Mouse (Mus musculus) B cell, adult 2 months (primary cell): Measurements from ENCODE around the gene Tspan33.
"Not testable (repeated sequence)": the region's sequence is repeated elsewhere in the genome, so short reads cannot be mapped to it uniquely, and the experiment has no call there.

ENCODE experiments used
- DNase-seq, 2 experiments: peaks; one replicate each; pipeline ENCODE4 v3.0.0; 2022

Gene Tspan33

DNA sequence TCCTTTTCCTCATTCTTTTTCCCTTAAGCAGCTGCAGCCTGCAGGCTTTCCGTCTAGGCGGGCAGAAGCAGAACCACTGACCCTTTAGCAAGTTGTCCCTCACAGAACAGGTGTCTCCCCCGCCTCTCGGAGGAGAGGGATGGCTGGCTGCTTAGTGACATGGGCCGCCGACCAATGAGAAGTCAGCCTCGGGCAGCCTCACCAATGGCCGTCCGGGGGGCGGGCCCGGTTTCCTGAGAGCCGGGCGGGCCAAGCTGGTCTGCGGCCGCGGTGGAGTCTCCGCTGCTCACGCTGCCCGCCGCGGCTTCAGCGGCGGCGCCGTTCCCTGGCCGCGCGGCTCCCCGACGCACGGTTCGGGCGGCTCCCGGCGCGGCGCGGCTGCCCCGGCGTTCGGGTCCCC lies at the start of gene Tspan33:
Tspan33 (plus strand) TSS at position 270 of the 400 bp plus-strand sequence.
- peak; percentile 79 to 81 for DNase-seq

DNA sequence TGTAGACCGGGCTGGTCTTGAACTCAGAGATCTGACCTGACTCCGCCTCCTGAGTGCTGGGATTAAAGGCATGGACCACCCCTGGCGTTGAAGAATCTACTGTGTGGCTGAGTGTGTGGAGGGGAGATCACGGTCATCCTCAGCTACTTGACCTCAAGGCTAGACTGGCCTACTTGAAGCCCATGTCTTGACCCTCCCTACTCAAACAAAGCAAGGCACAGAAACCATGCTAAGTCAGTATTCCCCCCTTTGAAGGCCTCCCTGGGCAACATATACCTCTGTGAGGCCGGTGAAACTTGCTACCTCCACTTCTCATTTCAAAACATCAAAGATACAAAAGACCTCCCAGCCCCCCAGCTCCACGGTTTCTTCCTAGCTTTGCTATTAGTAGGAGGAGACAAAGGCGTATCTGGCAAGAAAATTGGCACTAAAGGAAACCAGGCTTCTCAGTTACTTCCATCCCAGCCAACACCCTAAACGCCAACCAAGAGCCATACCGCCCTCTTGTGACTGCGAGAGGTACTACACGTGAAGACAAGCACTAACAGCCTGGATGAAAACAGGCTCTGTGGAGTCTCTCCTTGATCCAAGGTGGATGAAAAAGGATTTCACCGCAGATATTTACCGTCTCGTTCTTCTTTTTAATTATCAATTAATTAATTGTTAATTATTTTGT lies 44.4 kb upstream of the Tspan33 start:
- peak; percentile 89 to 90 for DNase-seq

DNA sequence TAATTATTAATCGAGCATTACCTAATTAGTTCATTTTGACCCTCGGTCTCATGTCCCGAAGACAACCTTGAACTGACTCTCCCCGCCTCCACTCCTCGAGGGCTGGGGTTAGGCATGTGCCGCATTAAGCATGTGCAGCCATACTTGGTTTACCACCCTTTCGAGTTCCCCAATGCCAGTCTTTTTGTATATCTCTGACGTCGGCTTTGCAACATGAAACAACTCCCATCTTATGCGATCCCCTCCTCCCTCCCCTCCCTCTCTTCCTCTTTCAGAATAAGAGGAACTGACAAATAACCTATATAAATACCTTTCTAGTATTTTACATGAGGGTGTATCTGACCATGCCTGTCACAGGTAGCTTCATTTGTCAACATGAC lies 43.9 kb upstream of the Tspan33 start:
- peak; percentile 32 to 37 for DNase-seq

DNA sequence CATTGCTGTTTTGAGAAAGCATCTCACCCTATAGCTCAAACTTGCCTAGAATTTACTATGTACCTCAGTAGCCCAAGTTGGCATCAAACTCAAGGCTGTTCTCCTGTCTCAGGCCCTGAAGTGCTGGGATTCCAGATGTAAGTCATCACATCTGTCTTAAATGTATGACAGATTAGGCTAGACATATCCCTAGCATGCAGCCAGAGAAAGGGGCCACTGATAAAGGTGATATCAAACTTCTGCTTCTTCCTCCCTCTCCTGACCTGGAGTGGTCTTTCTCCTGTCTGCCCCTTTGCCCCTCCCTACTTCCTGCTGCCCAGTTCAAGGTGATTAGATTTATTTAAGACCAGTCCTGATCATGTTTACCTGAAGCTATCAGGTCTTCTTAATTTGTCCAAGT lies 40.8 kb upstream of the Tspan33 start:
- no peak for DNase-seq

DNA sequence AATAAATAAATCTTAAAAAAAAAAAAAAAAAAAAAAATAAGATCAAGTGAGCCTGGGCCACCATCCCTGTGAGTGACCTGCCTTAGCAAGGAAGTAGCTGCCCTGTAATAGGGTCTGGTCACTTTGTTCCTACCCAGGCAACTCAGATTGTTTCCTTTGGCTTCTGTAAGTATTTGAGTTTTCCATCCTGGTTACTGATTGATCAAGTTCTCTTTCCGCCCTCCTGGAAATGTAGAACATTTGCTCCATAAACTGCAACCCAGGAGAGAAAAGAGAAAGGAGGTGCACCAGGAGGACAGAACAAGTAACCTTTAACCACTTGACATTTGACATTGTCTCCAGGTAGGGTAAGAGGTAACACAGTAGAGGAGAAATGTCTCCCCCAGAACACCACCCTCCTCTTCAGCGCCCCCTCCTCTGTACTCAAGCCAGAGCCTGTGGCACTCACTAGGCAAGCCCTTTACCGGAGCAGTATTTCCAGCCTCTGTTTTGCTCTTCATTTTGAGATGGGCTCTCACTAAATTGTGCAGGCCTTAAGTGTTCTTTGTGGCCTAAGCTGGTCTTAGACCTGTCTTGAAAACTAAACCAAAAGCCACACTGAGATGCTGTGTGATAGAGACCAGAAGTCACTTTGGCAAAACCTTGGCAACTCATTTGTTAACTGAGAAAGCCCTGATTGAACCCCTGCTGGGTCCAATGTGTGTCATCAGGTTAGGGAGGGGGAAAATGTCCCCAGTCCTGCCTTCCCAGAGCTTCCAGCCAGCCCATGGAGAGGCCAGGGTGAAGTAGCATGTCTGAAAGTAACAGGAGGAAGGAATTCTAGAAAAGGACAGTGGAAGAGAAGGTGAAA lies 35.2 kb upstream of the Tspan33 start:
- DNase-seq, result no peak

DNA sequence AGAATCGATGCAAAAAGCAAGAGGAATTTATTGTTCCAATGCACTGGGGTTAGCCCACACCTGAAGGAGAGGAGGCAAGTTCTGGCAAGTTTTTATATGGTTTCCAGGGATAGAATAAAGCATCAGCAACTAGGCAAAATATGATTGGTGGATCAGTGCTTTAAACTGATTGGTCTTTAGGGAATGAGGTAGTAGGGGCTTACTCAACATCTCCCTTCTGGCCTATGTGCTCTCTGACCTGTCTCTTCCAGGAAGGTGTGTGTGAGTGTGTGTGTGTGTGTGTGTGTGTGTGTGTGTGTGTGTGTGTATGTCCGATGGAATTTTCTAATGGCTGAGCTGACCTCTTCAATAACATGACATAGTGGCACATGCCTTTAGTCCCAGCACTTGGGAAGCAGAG lies 34.1 kb upstream of the Tspan33 start:
- DNase-seq, result no peak

DNA sequence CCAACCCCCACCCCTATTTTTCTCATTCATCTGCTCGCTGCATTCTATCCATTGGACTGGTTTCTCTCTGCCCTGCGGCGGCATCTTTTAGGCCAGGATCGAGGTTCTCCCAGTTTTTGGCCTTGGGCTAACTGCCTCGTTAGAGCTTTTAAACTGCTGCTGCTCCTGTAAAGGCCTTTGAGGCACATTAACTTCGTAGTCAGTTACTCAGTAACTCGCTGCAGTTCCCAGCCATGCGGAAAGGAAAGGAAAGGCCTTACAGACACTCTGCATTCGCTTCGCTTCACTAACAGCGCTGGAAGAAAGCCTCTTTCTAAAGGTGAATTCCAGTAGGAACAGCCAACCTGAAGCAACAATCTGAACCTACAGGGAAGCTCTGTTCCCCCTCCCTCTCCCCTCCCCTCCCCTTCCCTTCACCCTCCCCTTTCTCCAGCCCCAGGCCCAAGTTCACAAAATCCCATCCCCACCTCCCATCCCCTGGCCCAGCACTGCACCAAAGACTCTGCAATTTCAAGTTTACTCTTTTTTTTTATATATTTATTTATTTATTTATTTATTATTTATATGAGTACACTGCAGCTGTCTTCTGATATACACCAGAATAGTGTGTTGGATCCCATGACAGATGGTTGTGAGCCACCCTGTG lies 33.2 kb upstream of the Tspan33 start:
- DNase-seq, result no peak

DNA sequence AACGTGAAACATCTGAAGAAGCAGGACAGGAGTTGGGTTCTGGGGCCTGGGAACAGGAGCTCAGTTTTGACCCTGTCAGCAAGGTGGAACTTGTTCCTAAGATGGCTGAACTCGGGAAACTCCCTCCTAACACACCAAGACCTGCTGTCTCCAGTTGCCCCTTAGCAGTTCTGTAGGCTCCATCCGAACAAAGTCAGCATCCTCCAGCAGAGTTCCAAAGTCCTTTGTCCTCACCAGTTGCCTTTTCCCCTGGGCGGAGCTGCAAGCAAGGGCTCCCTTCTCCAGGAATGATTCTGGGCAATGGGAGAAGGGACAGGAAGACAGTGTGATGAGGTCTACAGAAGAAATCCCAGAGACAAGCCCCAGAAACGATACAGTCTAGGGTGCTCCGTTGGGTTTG lies 26.8 kb upstream of the Tspan33 start:
- DNase-seq, result no peak

DNA sequence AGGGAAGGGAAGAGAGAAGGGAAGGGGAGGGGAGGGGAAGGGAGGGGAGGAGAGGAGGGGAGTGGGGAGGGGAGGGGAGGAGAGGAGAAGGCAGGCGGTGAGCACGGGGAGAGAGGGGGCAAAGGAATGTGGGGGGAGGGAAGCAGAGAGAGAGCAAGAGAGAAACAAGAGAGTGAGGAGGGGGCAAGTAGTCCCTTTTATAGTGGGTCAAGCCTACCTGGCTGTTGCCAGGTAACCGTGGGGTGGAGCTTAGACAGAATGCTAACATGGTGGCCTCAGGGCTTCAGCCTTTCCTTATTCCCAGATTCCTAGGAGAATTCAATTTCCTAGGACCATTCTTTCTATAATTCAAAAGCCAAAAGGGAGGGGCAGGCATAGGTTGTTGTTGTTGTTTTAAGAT lies 22.3 kb upstream of the Tspan33 start:
- no peak for DNase-seq

DNA sequence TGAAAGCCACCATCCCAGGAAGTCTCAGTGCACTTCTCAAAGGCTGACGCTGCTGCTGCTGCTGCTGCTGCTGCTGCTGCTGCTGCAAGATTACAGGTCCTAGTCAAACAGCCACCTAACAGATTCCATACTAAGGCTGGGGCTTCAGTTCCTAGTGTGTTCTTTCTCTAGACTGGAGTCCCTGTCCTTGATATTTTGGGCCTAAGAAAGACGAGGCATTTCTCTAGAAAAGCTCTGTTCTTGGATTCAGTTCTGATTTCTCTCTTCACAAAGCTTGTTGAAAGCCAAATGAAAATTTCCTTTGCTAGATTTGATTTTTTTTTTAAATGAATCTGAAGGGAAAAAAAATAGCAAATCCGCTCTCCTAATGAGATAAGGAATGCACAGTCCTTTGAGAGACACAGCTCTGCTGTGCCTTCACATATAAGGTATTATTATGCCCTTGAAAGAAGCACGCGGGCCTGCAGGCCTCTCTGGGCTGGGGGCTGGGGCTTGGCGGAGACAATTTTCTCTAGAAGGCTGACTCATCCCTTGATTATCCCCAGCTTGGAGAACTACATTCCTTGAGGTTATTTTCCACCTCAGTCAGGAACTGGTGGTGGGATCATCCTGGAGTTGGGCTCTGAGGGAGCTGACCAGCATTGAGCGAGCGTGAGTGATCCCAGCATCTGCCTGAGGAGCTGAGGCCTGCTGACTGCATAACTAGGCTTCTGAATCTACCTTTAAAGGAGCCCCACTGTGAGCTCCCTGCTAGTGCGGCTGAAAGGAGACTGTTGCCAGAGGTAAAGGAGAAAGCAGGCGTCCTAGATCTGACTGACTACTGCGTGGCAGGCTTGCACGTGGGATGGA lies 21.2 kb upstream of the Tspan33 start:
- DNase-seq, result no peak

DNA sequence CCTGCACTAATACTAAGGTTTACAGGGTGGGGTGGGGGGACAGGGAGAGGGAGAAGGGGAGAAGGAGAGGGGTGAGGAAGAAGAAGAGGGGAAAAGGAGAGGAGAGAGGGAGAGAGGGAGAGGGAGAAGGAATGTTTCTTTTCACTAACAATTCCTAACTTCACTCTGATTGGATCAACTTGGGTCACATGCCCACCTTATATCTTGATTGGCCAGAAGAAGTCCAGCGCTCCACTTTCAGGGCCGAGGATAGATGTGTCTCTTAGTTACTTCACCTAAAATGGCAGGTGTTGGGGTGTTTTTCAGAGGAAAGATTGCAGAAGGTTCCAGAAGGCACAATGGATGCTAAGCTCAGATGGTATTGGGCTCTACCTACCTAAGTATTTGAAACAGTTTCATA lies 20.3 kb upstream of the Tspan33 start:
- DNase-seq, result no peak

DNA sequence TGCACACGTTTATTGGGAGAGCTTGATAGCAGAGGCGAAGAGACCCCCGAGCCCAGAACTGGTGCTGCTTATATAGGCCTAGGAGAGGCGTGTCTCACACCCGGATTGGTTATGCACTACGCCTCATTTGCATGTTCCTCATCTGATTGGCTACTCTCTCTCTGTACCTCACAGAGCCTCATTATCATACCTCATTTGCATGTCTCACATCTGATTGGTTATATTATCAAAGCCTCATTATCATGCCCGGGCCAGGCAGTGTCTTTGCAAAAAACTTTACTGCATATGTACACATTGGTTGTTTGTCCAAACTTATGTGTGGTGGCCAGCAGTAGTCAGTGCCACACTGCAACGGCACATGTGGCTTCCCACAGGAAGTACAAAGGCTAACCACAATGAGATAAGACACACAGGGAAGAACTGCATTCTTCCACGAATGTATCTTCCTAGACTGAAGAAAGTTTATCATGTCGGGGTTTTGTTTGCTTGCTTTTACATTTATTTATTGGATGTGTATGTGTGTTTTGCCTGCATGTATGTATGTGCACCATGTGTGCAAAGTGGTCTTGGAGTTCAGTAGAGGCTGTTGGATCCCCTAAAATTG lies 14.0 kb upstream of the Tspan33 start:
- not testable (repeated sequence) for DNase-seq

DNA sequence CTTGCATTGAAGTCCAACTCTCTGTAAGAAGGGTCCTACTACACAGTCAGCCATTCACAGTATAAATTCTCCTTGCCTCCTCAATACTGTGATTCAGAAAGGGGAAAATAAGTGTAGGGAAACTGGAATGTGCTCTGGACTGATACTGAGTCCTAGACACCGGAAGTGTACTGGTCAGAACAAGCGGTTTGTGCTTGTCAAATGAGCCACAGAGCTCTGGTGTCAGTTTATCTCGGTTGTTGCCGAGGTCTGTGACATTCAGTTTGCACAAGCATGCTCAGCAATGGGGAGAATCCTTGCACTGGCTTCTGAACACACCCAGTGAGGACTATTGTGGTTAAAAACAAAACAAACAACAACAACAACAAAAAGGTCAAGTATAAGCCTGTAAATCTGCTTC lies 12.2 kb upstream of the Tspan33 start:
- DNase-seq, result no peak

DNA sequence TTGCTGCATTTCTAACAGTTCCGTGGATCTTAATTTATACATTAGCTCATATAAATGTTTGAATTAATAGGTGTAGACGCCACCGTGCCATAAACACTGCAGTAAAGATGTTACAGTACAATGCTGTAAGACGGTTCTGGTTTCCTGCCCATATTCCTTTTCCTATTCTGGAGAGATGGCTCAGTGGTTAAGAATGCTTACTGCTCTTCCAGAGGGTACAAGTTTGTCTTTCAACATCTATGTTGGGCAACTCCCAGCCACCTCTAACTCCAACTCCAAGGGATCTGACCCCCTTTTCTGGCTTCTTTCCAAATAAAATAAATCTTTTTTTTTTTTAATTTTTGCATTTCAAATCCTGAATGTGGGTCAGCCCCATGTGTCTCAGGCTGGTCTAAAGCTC lies 9.3 kb upstream of the Tspan33 start:
- DNase-seq, result no peak

DNA sequence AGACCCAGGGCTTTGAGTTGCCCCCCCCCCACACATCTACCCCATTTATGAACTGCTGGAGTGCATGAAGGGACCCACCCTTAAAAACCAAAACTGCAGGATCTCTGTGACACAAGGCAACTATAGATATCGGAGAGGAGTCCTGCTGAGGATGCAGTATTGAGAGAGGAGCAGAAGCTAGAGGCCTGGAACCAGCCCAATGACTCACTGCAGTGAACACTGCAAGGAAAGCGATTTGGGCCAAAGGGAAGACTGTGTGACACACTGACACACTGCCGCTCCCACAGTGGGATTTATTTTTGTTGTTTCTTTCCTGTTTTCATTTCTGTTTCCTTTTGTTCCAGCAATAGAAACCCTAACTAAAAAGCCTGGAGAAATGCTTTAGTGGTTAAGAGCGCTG lies 8.1 kb upstream of the Tspan33 start:
- no peak for DNase-seq

DNA sequence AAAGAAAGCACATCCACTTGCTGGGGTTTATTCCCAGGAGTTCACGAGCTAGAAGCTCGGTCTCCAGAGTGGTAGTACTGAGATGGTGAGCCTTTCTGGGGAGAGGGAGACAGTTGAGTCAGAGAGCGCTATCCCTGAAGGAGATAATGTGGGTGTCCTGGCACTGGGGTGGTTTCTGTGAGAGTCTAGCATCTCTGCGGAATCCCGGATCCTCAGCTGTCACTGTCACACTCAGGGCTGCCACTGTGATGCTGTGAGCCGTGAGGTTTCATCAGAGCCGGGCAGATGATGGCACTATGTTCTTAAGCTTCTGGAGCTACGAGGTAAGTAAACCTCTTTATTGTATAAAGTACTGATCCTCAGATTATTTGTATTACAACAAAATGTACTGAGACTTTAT lies 4.6 kb upstream of the Tspan33 start:
- DNase-seq, result no peak

DNA sequence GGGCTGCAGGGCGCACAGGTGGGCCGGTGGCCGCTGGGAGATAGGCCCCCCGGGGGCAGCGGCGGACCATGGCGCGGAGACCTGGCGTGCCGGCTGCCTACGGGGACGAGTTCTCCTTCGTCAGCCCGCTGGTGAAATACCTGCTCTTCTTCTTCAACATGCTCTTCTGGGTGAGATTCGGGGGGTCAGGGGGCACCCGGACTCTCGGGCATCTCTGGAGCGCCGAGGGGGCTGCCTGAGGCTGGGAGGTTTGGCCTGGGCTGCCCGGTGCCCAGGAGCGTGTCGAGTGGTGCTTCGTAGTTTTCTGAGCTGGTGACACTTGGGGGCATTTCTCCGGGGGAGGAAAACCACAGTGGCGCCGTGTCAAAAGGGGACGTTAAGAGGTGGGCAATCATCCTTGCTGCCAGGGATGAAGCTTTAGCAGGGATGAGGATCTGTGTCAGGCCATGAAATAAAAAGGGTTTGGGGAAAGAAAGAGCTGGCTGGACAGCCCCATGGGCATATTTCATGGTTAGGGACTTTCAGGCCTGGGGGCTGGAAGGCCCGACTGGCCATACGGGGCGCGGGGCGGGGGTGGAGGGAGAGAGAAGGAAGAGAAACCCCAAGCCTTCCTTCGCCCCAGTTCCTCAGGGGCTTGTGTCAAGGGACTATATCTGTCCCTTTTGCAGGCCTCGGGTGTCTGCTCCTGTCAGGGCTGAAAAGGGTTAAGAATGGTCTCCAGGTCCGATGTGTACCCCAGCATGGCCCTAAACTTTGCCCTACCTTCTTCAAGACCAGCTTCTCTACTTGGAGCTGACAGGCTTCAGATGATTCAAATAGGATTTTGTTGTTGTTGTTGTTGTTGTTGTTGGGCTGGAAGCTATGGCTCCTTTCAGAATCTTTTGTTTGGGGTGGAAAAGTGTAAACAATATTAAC lies 610 bp downstream of the Tspan33 start:
- peak; percentile 14 to 23 for DNase-seq

DNA sequence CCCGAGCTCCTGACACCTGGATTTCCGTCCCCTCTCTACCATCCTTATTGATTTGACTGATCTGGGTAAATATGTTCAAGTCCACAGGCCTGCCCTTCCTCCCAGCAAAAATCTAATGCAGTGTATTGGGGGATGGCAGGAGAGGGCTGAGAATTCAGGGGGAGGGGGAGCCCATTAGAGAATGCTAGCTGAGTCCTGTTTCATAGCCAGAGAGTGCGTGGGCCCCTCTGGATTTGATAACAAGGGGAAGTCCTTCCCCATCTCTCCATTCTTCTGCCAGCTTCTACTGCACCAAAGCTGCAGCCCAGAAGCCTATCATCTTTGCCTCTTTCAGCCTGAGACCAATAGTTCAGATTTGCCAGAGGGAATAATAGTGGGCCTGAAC lies 1.3 kb downstream of the Tspan33 start:
- DNase-seq, result no peak

DNA sequence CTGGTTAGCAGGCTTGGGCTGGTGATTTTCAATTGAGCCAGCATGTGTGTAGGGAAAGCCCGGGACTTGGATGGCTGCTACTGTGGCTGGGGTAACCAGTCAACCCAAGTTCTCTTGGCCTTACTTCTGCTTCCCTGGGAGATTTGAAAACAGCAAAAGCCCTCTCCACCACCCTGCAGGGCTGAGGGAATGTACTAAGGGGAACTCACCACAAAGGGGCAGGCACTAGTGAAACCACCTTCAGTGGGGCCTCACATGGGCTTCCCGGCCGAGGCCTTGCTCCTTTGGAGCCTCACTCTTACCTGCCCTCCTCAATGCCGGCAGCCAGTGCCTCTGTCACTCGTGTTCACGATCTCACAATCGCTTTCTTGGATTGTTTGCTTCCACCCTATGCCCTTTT lies 2.0 kb downstream of the Tspan33 start:
- no peak for DNase-seq

DNA sequence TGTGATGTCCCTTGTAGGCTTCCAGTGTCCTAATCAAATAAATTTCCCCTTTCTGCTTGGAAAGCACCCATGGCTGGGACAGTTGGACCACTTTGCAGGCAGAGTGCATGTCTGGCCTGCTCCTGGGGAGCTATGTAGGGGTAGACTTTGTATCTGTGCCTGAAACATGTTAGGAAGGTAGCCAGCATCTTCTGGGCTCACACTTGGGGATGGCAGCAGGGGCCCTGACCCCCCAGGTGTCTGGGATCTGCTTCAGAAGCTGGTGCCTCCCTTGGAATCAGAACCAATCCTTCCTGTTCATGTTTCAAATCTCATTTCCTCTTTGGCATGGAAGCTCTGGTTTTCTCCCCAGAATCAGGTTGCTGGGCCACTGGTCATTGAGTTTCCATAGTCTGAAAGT lies 3.1 kb downstream of the Tspan33 start:
- DNase-seq, result no peak

DNA sequence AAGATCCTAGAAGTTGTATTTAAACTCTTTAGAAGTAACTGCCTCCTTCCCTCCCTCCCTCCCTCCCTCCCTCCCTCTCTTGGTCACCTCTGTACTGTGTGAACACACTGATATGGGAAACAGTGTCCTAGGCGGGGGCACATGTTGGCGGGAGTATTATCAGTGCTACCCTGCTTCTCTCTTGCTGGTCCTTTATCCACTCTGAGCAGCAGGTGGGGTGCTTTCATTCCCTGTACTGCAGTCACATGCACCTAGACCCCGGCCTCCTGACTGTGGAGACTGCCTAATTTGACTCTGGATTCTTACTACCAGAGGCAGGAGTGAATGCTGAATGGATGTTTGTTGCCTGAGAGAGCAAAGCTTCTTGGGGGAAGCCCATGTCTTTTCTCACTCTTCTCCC lies 3.5 kb downstream of the Tspan33 start:
- DNase-seq, result no peak
